Mouse (Mus musculus) liver, embryonic 18 days (tissue): ENCODE results near the gene Heph. TPM values are rescaled to one million over a fixed set of nuclear protein-coding genes. Genes with fewer than 3 reads are reported as not detected.

Source experiments
- polyA plus RNA-seq: library from polyadenylated mRNA; depleted of rRNA; stranded (reverse); fragments of >200 nt; gene quantifications from 2 replicates; pipeline ENCODE4 v1.2.3, GENCODE M21; 2012; rRNA removed

Heph gene
- 0.93 and 0.97 TPM in 2 replicates for polyA plus RNA-seq

GRCm38 (mm10) chrX:96455149-96455548 is at the start of gene Heph:
Heph (plus strand) TSS chrX:96455359.

GRCm38 (mm10) chrX:96456201-96456963 is 1.2 kb downstream of the Heph start, which contains the start of gene Hsf3:
Hsf3 (minus strand) TSS chrX:96456294.

Other genes starting within 250 kb of the Heph start
- 7.2 and 10.3 TPM in 2 replicates for gene Vsig4, start 161.9 kb upstream of the Heph start, polyA plus RNA-seq
- not detected in 2 replicates for gene Hsf3, start 935 bp downstream of the Heph start, polyA plus RNA-seq